Mouse (Mus musculus): ENCODE data around the gene Renbp. TPM values are rescaled to one million over a fixed set of nuclear protein-coding genes. Genes with fewer than 3 reads are reported as not detected.

The Renbp gene
- 10 to 100 TPM; 22.6 to 28.2 TPM for total RNA-seq (2023)

GRCm38 (mm10) chrX:73930402-73931062 is at the start of gene Renbp:
Gene Renbp (minus strand): TSS chrX:73930850.

GRCm38 (mm10) chrX:73966248-73967176 is 35.9 kb upstream of the Renbp start, which contains the start of gene Hcfc1:
Gene Hcfc1 (minus strand): TSS chrX:73966357.

GRCm38 (mm10) chrX:73921823-73922549 is 8.7 kb downstream of the Renbp start, which contains the start of the genes Arhgap4 and Naa10:
Gene Arhgap4 (minus strand): TSS chrX:73921870.
Gene Naa10 (minus strand): TSS chrX:73921944.

GRCm38 (mm10) chrX:73895719-73896118 is 34.9 kb downstream of the Renbp start, which contains the start of gene L1cam:
Gene L1cam (minus strand): TSS chrX:73896105.

GRCm38 (mm10) chrX:73891551-73892152 is 39.0 kb downstream of the Renbp start, which contains the start of gene Avpr2:
Gene Avpr2 (plus strand): TSS chrX:73892102.

Other genes with a start within 250 kb of the Renbp start
- gene Bcap31, start 214.7 kb downstream of the Renbp start, total RNA-seq (2023), result 100 to 1,000 TPM; 141 to 158 TPM
- 10 to 100 TPM; 75.3 to 75.4 TPM for gene Abcd1, start 214.3 kb downstream of the Renbp start, total RNA-seq (2023)
- under 1 TPM in 1 of 2 experiments, not detected in 1; 0.15 TPM for gene Plxnb3, start 173.8 kb downstream of the Renbp start, total RNA-seq (2023)
- gene Srpk3, start 156.4 kb downstream of the Renbp start, total RNA-seq (2023), result 100 to 1,000 TPM; 171 to 179 TPM
- 100 to 1,000 TPM; 165 to 167 TPM for gene Idh3g, start 144.0 kb downstream of the Renbp start, total RNA-seq (2023)
- 100 to 1,000 TPM; 124 to 147 TPM for gene Ssr4, start 143.8 kb downstream of the Renbp start, total RNA-seq (2023)
- gene Pdzd4, start 105.9 kb downstream of the Renbp start, total RNA-seq (2023), result under 1 TPM; 0.24 to 0.61 TPM
- gene Avpr2, start 38.7 kb downstream of the Renbp start, total RNA-seq (2023), result not detected
- gene L1cam, start 34.7 kb downstream of the Renbp start, total RNA-seq (2023), result 10 to 100 TPM; 13.4 to 20.8 TPM
- 100 to 1,000 TPM; 363 to 422 TPM for gene Arhgap4, start 9.0 kb downstream of the Renbp start, total RNA-seq (2023)
- gene Naa10, start 8.9 kb downstream of the Renbp start, total RNA-seq (2023), result 10 to 100 TPM; 71.0 to 72.1 TPM
- gene Hcfc1, start 35.5 kb upstream of the Renbp start, total RNA-seq (2023), result 100 to 1,000 TPM; 109 to 126 TPM
- gene Irak1, start 93.1 kb upstream of the Renbp start, total RNA-seq (2023), result 100 to 1,000 TPM; 162 to 201 TPM
- not detected for gene Opn1mw, start 196.6 kb upstream of the Renbp start, total RNA-seq (2023)
- gene Mecp2, start 204.5 kb upstream of the Renbp start, total RNA-seq (2023), result 10 to 100 TPM; 49.9 to 61.6 TPM
- not detected for gene Tex28, start 237.0 kb upstream of the Renbp start, total RNA-seq (2023)
- under 1 TPM in 1 of 2 experiments, not detected in 1; 0.36 TPM for gene Tktl1, start 246.4 kb upstream of the Renbp start, total RNA-seq (2023)